Mouse (Mus musculus): Measurements from ENCODE around the gene Mylip.

Gene Mylip

GRCm38 (mm10) chr13:45406289-45406688, 16.7 kb downstream of the Mylip start:
- Histone ChIP-seq H3K9me3 (ENCODE audit: low read length) (no peaks in the 10 kb centered on the region), H3K4me3 (replicated peaks; ENCODE audit: low read length) (no peak overlapping the region), H3K4me1 (replicated peaks; ENCODE audit: low read depth, low read length) (no peaks in the 10 kb centered on the region), H3K27me3 (ENCODE audit: insufficient read depth, low read length) (no peaks in the 10 kb centered on the region), H3K36me3 (ENCODE audit: insufficient read depth, low read length) (peaks cover 70% of the 10 kb centered on the region)
- no peak for TF ChIP-seq POU5F1 (IDR thresholded peaks at IDR 0.05; ENCODE audit: borderline replicate concordance, low read length)
- no peak for TF ChIP-seq NANOG (IDR thresholded peaks at IDR 0.05; ENCODE audit: borderline replicate concordance, low read length)
- no peak for TF ChIP-seq CTCF (conservative IDR thresholded peaks at IDR 0.05; ENCODE audit: low read length)

- Histone ChIP-seq H3K4me1 (replicated peaks; ENCODE audit: low read depth, low read length) (no peaks in the 10 kb centered on the region), H3K36me3 (ENCODE audit: insufficient read depth, low read length) (peaks cover 70% of the 10 kb centered on the region), H3K27me3 (ENCODE audit: insufficient read depth, low read length) (no peaks in the 10 kb centered on the region), H3K9me3 (ENCODE audit: low read length) (no peaks in the 10 kb centered on the region), H3K4me3 (replicated peaks; ENCODE audit: low read length) (no peak overlapping the region)
- no peak for TF ChIP-seq NANOG (IDR thresholded peaks at IDR 0.05; ENCODE audit: borderline replicate concordance, low read length)
- TF ChIP-seq POU5F1 (IDR thresholded peaks at IDR 0.05; ENCODE audit: borderline replicate concordance, low read length): no peak
- no peak for TF ChIP-seq CTCF (conservative IDR thresholded peaks at IDR 0.05; ENCODE audit: low read length)
Observed at GRCm38 (mm10) chr13:45406703-45407102, 17.2 kb downstream of the Mylip start.

- H3K36me3 ChIP-seq (ENCODE audit: insufficient read depth, low read length): peaks cover 64% of the 10 kb centered on the region
- peaks cover 18% of the 10 kb centered on the region for H3K4me1 ChIP-seq (replicated peaks; ENCODE audit: low read depth, low read length)
- TF ChIP-seq NANOG (IDR thresholded peaks at IDR 0.05; ENCODE audit: borderline replicate concordance, low read length) (no peak), POU5F1 (IDR thresholded peaks at IDR 0.05; ENCODE audit: borderline replicate concordance, low read length) (no peak), CTCF (conservative IDR thresholded peaks at IDR 0.05; ENCODE audit: low read length) (no peak)
- no peaks in the 10 kb centered on the region for H3K27me3 ChIP-seq (ENCODE audit: insufficient read depth, low read length)
- H3K9me3 ChIP-seq (ENCODE audit: low read length): 0 out of 2 replicates have a peak, but pooled peaks cover 7% of the 10 kb centered on the region
- H3K4me3 ChIP-seq (replicated peaks; ENCODE audit: low read length): no peak overlapping the region
Observed at GRCm38 (mm10) chr13:45410936-45411335, 21.4 kb downstream of the Mylip start.

GRCm38 (mm10) chr13:45413066-45413465, 23.5 kb downstream of the Mylip start:
- Histone ChIP-seq H3K4me1 (replicated peaks; ENCODE audit: low read depth, low read length) (peaks cover 27% of the 10 kb centered on the region), H3K4me3 (replicated peaks; ENCODE audit: low read length) (no peak overlapping the region), H3K9me3 (ENCODE audit: low read length) (0 out of 2 replicates have a peak, but pooled peaks cover 7% of the 10 kb centered on the region), H3K27me3 (ENCODE audit: insufficient read depth, low read length) (peaks cover 9% of the 10 kb centered on the region), H3K36me3 (ENCODE audit: insufficient read depth, low read length) (peaks cover 43% of the 10 kb centered on the region)
- TF ChIP-seq POU5F1 (IDR thresholded peaks at IDR 0.05; ENCODE audit: borderline replicate concordance, low read length): no peak
- no peak for TF ChIP-seq NANOG (IDR thresholded peaks at IDR 0.05; ENCODE audit: borderline replicate concordance, low read length)
- TF ChIP-seq CTCF (conservative IDR thresholded peaks at IDR 0.05; ENCODE audit: low read length): peak; percentile 19

- TF ChIP-seq POU5F1 (IDR thresholded peaks at IDR 0.05; ENCODE audit: borderline replicate concordance, low read length) (no peak), CTCF (conservative IDR thresholded peaks at IDR 0.05; ENCODE audit: low read length) (no peak), NANOG (IDR thresholded peaks at IDR 0.05; ENCODE audit: borderline replicate concordance, low read length) (no peak)
Observed at GRCm38 (mm10) chr13:45414031-45414430, 24.5 kb downstream of the Mylip start.

GRCm38 (mm10) chr13:45416621-45417057, 27.1 kb downstream of the Mylip start:
- Histone ChIP-seq H3K36me3 (ENCODE audit: insufficient read depth, low read length) (peaks cover 12% of the 10 kb centered on the region), H3K27me3 (ENCODE audit: insufficient read depth, low read length) (peaks cover 10% of the 10 kb centered on the region), H3K4me1 (replicated peaks; ENCODE audit: low read depth, low read length) (peaks cover 27% of the 10 kb centered on the region), H3K9me3 (ENCODE audit: low read length) (0 out of 2 replicates have a peak, but pooled peaks cover 7% of the 10 kb centered on the region), H3K4me3 (replicated peaks; ENCODE audit: low read length) (no peak overlapping the region)
- TF ChIP-seq CTCF (conservative IDR thresholded peaks at IDR 0.05; ENCODE audit: low read length) (no peak), NANOG (IDR thresholded peaks at IDR 0.05; ENCODE audit: borderline replicate concordance, low read length) (no peak), POU5F1 (IDR thresholded peaks at IDR 0.05; ENCODE audit: borderline replicate concordance, low read length) (no peak)

More at GRCm38 (mm10) chr13:45414031-45414430, 24.5 kb downstream of the Mylip start:
- Histone ChIP-seq H3K27me3 (ENCODE audit: insufficient read depth, low read length) (peaks cover 10% of the 10 kb centered on the region), H3K4me3 (replicated peaks; ENCODE audit: low read length) (no peak overlapping the region), H3K9me3 (ENCODE audit: low read length) (0 out of 2 replicates have a peak, but pooled peaks cover 7% of the 10 kb centered on the region), H3K36me3 (ENCODE audit: insufficient read depth, low read length) (peaks cover 33% of the 10 kb centered on the region), H3K4me1 (replicated peaks; ENCODE audit: low read depth, low read length) (peaks cover 27% of the 10 kb centered on the region)

- Histone ChIP-seq H3K4me3 (replicated peaks; ENCODE audit: low read length) (no peak overlapping the region), H3K36me3 (ENCODE audit: insufficient read depth, low read length) (no peaks in the 10 kb centered on the region), H3K9me3 (ENCODE audit: low read length) (no peaks in the 10 kb centered on the region), H3K27me3 (ENCODE audit: insufficient read depth, low read length) (peaks cover 10% of the 10 kb centered on the region), H3K4me1 (replicated peaks; ENCODE audit: low read depth, low read length) (peaks cover 23% of the 10 kb centered on the region)
- no peak for TF ChIP-seq POU5F1 (IDR thresholded peaks at IDR 0.05; ENCODE audit: borderline replicate concordance, low read length)
- TF ChIP-seq NANOG (IDR thresholded peaks at IDR 0.05; ENCODE audit: borderline replicate concordance, low read length): no peak
- TF ChIP-seq CTCF (conservative IDR thresholded peaks at IDR 0.05; ENCODE audit: low read length): no peak
Observed at GRCm38 (mm10) chr13:45418986-45419385, 29.4 kb downstream of the Mylip start.

- H3K27me3 ChIP-seq (ENCODE audit: insufficient read depth, low read length): peaks cover 7% of the 10 kb centered on the region
- no peaks in the 10 kb centered on the region for H3K36me3 ChIP-seq (ENCODE audit: insufficient read depth, low read length)
- H3K4me3 ChIP-seq (replicated peaks; ENCODE audit: low read length): no peak overlapping the region
- TF ChIP-seq CTCF (conservative IDR thresholded peaks at IDR 0.05; ENCODE audit: low read length) (no peak), POU5F1 (IDR thresholded peaks at IDR 0.05; ENCODE audit: borderline replicate concordance, low read length) (no peak), NANOG (IDR thresholded peaks at IDR 0.05; ENCODE audit: borderline replicate concordance, low read length) (no peak)
- no peaks in the 10 kb centered on the region for H3K4me1 ChIP-seq (replicated peaks; ENCODE audit: low read depth, low read length)
- no peaks in the 10 kb centered on the region for H3K9me3 ChIP-seq (ENCODE audit: low read length)
Observed at GRCm38 (mm10) chr13:45422251-45422650, 32.7 kb downstream of the Mylip start.

GRCm38 (mm10) chr13:45422709-45423108, 33.2 kb downstream of the Mylip start:
- Histone ChIP-seq H3K4me3 (replicated peaks; ENCODE audit: low read length) (no peak overlapping the region), H3K27me3 (ENCODE audit: insufficient read depth, low read length) (peaks cover 5% of the 10 kb centered on the region), H3K9me3 (ENCODE audit: low read length) (no peaks in the 10 kb centered on the region), H3K36me3 (ENCODE audit: insufficient read depth, low read length) (no peaks in the 10 kb centered on the region), H3K4me1 (replicated peaks; ENCODE audit: low read depth, low read length) (no peaks in the 10 kb centered on the region)
- TF ChIP-seq POU5F1 (IDR thresholded peaks at IDR 0.05; ENCODE audit: borderline replicate concordance, low read length) (no peak), NANOG (IDR thresholded peaks at IDR 0.05; ENCODE audit: borderline replicate concordance, low read length) (no peak), CTCF (conservative IDR thresholded peaks at IDR 0.05; ENCODE audit: low read length) (no peak)

All from E14TG2a.4 (cell line).